Mouse (Mus musculus) gastrocnemius, adult 18-20 months (tissue): ENCODE data around the gene Tvp23a. TPM values are rescaled to one million over a fixed set of nuclear protein-coding genes. Genes with fewer than 3 reads are reported as not detected.

Experiments
- DNase-seq: peaks from one replicate; pipeline ENCODE4 v3.0.0; 2021; ENCODE audit warnings: low spot score
- total RNA-seq, 2 experiments: library from RNA; stranded (reverse); gene quantifications; 2 replicates each; pipeline ENCODE4 v1.2.3; 2021

Tvp23a gene
- total RNA-seq, 2 experiments from 2014 or later = 0.16 to 0.21 TPM

DNA sequence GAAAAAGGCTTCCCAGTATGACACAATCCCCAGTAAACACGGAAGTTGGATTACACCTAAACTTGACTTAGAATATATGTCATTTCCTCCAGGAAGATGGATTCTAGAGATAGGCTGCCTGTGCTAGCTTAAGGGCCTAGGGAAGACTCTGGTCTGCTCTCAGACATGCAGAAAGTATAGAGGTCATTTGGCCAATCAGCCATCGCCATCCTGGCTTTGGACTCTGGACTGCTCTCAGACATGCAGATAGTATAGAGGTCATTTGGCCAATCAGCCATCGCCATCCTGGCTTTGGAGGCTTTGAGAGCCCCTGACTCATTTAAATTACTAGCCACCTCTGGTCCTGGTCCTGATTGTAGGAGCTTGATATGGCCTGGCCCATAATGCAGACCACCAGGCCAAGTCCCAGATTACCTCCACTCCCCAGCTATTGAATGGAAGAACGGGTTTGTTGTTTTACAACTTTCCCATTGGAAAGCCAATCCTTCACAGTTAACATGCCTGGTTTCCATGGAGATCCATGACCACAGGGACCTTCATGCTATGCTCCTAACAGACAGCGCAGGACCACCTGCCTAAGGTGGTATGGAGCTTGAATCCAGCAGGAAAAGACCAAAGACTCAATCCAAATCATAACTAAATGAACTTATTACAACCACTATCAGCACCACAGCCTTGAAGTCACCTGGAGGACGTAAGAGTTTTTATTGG lies 6.9 kb upstream of the Tvp23a start:
- no peak for DNase-seq

DNA sequence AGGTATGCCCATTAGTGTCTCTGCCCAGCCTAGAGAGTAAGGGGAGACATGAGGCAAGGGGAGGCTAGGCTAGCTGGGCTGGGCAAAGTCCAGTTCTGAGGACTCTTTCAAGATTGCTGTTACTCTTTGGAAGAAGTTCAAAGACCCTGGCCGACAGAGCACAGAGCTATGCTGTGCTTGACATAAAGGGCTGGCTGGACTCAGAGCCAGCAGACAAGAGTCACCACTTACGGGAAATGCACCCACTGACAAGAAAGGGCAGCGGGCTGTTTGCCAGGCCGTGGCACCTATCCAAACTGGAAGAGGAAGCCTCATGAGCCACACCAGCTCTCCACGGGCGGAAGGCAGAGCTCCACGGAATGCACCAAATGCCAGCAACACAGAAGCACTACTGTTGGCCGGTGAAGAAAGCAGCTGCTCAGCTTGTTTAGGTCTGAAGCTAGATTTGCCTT lies 5.3 kb upstream of the Tvp23a start:
- peak; percentile 47 for DNase-seq

DNA sequence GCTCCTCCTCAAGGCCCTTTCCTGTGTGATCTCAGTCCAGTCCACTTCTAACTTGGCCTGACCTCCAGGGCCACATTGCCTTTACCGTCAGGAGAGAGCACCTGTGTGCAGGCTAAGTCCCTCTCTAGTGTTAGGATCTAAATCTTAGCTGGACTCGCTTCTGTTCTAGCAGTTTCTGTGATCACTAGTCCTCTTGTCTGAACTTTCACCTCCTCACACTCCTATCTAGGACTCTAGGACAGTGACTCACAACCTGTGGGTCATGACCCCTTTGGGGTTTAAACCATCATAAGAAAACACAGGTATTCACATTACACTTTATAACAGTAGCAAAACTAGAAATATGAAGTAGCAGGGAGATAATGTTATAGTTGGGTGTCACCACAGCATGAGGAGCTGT lies 4.7 kb upstream of the Tvp23a start:
- DNase-seq = no peak

DNA sequence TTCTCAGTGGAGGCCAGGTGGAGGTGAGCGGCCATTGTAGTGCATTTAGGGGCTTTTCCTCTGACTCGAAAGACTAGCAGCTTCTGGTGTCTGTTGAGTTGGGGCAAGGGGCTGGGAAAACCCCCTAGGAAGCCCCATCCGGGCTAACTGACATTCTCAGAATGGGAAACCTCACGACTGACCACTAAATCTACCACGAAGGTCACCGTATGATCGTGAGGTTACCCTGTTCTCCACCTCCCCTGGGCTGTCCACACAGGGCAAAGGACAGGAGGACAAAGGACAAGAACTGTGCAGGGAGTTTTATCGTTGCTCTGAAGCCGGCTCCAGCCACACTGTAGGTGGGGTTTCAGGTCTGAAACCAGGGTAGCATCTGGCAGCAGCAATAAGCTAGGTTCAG lies 1.8 kb upstream of the Tvp23a start:
- DNase-seq = no peak

DNA sequence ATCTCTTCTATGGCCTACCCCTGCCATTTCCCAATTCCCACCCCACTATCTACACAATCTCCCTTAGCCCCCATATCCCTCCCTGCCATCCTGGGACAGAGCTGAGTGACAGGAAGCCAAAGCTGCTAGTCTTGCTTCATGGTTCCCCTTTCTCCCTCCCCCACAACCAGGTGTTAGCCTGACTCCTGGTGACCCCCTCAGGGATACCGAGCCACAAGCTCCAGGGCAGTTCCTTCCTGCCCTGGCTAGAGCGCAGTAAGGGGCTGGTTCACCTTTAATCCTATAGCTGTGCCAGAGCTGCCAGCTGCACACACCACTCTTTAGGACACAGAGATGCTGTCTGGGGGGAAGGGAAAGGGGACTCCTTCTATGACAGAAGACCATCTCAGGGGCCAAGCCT lies 619 bp upstream of the Tvp23a start:
- no peak for DNase-seq

DNA sequence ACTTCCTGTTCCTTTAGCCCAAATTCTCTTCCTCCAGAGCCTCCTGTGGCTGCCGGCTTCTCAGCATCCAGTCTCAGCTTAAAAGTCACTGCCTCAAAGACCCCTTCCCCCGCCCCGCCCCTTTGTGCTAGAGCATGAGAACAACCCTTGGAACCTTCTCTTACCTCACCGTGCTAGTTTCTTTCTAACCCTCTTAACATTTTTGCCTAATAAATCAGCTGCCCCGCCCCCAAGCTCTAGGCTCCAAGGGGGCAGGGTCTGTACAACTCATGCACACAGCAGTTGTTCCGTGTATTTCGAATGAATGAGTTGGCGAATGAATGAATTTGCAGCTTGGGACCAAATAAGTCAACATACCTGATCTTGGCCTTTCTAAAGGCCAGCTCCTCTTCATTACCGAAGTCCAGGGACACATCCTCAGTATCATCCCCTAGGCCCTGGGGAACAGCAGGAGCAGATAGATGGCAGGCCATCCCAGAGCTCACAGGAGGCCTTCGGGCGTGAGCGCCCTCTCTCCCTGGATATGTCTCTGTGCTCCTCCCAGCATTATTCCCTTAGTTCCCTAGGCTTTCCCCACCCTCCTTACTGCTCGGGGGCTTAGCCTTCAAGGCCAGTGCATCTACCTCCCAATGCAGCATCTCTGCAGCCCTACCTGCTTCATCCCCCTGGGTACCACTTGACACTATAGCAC lies 444 bp downstream of the Tvp23a start:
- DNase-seq = no peak

DNA sequence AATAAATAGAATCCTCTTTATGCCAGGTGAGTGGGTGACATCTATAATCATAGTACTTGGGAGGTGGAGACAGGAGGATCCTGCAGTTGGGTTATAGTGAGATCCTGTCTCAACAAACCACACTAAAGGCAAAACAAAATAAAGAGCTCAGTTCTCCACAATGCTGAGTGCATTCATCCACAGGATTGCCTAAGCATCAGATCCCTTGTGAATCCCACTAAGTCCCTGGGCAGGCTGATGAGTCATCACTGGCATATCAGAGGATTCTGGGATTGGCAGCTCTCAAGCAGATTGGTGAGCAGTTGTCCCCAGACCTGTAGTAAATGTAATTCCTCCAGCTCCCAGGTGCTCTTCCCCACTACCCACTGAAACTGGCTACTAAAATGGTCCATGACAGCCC lies 3.4 kb downstream of the Tvp23a start:
- DNase-seq = no peak

DNA sequence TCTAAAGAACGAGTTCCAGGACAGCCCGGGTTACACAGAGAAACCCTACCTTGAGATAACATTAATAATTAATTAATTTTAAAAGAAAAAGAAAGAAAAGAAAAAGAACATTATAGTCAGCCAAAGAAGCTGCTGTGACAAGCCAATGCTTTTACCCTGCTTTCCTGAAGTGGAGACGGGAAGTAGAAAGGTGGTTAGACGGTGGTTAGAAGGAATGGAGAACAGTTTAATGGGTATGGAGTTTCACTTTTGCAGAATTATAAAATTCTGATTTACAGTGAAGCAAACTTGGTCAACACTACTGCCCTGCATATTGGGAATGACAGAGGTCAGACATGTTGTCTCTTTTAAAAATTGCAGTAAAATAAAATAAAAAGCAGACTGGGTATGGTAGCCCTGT lies 5.4 kb downstream of the Tvp23a start:
- no peak for DNase-seq

DNA sequence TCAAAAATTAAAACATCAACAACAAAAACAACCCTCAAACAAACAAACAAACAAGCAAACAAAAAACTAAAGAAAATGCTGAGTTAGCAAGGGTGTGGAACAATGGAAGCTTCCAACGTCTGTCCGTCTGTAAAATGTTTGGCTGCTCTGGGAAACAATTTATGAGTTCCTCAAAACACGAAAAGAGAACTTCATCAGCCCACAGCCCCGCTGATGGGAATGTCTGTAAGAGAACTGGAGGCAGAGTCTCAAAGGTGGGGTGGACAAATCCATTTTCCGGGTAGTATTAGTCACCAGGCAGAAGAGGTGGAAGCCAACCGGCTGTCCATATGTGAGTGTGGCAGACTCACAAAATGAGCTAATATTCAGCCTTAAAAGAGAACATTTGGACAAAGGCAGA lies 5.8 kb downstream of the Tvp23a start:
- DNase-seq = no peak

DNA sequence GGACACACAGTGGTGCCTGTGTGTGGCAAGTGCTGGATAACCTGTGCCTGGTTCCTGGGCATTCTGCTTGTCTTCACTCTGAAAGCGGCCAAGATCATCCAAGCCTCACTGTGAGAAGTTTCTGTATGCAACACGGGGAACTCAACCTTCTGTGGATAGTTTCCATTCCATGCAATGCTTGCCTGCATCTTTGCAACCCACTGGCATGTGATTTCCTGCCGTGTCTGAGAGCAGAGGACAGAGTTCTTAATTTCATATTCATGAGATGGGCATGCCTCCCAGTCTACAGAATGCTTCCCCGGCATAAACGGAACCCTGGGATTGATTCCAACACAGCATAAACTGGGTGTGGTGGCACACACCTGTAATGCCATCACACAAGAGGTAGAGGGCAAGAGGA lies 9.1 kb downstream of the Tvp23a start:
- DNase-seq = no peak

DNA sequence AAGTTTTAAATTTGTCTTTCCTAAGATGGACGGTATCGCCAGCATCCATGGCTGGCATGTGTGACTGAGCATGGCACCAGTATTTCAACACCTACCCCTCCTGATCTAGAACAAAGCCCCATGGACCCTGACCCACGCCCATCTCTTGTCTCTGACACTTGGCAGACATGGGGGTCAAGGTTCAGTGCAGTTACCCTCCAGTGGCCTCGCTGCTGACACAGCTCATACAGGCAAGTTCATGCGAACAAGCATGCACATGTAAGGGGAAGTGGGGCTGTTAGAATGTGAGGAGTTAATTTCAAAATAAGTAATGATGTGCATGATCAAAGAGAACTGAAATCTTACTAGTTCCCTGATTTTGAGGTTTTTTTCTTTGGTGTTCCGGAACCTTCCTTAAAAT lies 11.0 kb downstream of the Tvp23a start:
- no peak for DNase-seq

DNA sequence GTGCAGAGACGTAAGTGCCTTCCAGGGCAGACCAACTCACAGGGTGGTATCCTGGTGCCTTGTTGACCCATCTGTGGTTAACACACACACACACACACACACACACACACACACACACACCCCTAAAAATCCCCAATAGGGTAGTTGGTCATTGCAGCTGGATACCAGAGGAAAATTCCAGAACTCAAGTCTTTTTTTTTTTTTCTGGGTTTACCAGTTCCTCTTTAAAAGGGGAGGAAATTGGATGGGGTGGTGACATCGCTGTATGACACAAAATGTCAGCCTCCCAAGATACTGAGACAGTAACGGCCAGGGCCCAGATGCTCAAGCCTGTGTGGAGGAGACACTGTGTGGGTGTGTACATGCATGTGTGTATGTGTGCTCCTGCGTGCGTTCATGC lies 13.8 kb downstream of the Tvp23a start:
- no peak for DNase-seq

DNA sequence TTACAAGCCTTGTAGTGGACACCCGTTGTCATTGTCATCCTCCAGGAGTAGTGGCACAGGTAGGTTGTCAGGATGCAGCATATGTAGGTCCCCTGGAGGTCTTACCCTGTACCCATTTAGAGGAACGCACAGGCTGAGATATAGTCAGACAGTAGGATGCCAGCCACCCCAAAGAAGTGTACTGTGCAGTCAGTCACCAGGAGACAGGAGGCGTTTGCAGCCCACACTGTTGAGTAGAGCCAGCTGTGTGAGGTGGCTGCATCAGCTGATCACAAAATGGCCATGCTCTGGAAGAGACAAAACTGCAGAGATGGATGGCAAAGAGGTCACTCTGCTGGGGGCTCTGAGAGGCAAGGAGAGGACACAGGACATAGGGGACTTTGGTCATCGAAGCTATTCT lies 14.8 kb downstream of the Tvp23a start:
- DNase-seq = no peak

DNA sequence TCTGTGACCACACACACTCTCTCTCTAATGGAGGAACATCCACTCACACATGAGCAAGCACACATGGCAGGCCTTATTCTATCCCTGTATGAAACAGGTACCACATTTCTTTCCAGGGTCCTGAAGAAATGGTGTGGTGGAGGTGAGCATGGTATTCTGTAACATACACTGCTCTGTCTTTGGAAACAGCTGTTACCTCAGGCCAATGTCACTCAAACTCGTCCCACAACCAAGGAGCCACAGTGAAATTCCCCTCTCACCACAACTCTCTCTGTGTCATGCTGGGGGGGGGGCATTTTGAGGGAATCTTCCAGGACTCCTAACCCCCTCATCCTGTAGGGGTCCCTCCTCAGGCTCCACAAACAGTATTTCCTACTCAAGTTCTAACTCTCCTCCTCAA lies 15.3 kb downstream of the Tvp23a start:
- no peak for DNase-seq

DNA sequence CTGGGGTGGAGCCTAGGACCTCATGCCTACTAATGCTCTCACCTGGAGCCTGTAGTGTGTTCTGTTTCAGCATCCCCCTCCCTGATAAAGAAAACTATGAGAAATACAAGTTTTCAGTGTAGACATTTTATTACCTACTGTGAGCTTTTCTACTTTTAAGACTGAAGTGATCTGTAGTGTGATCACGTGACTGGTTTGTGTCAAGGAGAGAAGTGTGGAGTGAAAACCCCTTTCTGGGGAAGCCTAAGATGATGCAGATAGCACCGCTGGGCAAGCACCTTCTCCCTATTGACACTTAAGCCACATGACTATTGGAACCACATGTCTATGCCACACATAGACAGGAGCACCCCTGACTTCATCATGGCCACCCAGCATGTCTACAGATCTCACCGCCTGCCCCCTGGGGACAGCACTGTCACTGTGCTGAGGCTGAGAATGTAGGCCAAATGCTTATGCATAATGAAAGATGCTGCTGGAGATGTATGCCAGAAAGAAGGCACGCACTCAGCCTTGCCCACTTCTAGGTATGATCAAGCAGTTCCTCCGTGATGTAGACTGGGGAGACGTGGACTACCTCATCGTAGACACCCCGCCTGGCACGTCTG lies 26.6 kb downstream of the Tvp23a start:
- DNase-seq = no peak

DNA sequence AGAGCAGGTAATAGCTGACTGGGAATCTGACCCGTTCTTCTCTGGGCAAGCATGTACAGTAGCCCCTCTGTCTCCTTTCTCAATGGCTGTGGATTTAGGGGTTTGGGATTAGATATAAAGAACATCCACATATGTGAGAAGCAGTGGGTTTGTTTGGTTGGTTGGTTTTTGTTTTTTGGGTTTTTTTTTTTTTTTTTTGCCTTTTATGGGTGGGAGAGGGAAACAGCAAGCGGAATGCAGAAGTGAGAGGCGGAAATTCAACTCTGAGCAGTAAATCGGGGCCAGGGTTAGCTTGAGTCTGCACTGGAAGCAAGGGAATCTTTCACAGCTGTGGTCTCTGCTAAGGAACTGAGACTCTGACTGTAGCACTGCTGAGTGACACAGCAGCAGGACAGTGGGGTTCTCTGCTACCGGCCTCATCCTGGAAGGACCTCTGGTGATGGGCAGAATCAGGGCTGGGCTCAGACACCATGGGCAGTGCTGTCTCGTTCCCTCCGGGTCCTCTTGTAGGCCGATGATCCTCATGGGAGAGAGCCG lies 29.4 kb downstream of the Tvp23a start:
- DNase-seq = no peak

DNA sequence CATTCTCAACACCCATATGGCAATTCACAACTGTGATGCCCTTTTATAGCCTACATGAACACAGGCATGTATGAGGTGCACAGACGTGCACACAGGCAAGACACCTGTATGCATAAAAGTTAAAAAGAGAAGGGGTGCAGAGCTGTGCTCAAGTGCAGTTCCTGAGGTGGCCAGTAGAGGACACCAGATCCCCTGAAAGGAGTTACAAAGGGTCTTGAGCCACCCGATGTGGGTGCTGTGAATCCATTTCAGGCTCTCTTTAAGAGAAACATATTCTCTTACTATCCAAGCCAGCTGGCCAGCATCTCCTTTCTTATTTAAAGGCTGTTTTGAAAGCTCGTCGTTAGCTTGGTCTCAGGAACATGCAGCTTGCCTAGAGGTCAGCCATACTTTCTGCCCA lies 30.3 kb downstream of the Tvp23a start:
- DNase-seq = no peak

DNA sequence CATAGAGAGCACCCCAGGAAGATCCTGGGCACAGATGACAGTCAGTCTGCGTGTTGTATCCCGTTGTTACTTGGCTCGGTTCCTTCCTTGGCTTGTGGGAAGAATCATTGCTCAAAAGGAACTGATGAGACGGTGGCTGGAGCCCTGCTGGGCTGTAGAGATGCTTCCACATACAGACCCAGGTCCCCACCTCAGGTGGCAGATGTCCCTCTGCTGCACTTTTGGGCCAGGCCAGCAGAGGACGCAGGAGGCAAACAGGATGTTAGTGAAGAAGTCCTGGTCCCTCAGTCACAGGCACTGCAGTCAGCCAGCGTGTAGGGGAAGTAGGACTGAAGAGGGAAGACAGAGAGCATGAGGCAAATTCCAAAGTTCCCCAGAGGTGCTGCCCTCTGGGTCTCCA lies 31.2 kb downstream of the Tvp23a start:
- DNase-seq = peak; percentile 26

DNA sequence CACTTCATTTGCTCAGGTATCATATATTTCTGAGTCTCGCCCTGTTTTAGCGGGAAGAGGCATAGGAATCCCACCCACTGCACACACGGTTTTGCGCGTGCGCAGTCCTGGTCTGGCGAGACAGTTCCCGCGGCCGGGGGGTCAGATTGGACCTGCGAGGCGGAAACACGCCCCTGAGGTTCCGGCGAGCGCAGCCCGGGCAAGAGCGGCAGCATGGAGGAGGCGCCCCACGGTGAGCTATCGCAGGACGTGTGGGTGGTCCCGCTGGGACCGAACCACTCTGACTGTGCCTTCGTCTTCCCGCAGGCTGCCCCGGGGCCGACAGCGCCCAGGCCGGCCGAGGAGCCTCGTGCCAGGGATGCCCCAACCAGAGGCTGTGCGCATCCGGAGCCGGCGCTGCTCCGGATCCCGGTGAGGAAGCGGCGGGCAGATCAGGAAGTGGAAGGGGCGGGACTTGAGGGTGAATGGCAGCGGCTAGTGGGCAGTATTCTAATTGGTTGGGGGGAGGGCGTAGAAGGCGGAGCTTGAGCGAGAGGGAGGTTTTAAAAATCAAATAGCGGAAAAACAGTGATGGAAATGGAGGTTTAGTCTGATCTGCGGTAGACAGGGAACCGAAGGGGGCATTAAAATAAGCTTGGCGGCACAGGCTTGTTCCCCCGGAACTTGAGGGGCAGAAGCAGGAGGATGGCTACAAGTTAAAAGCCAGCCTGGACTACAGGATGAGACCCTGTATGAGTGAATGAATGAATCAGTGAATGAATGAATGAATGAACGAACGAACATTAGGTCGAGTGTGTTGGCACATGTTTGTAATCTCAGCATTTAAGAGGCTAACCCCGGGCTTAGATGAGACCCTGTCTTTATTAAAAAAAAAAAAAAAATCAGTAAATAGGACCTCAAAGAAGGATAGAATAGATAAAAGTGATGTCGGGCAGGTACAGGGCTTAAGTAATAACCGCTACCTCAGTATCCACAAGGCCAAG lies 35.1 kb downstream of the Tvp23a start, which contains the start of gene Nubp1:
Gene Nubp1, plus strand, starts transcription at position 185 of the 983 bp plus-strand sequence.
- peak; percentile 93 for DNase-seq

DNA sequence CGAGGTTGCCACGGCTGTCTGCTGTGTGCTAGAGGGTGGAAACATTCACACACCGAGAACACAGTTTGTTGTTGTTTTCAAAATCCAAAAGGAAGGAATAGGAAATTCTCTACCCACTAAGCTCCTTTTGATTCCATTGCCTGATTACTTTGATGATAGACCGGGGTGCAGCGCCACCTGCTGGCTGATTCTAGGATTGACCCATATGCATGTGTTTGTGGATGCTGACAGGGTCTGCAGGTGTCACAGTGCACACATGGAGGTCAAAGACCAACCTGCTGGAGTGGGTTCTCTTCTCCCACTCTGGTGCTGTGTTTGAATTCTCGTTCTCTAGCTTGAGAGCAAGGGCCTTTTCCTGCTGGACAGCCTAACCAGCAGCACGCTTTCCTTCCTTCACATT lies 48.0 kb downstream of the Tvp23a start:
- DNase-seq = peak; percentile 78

DNA sequence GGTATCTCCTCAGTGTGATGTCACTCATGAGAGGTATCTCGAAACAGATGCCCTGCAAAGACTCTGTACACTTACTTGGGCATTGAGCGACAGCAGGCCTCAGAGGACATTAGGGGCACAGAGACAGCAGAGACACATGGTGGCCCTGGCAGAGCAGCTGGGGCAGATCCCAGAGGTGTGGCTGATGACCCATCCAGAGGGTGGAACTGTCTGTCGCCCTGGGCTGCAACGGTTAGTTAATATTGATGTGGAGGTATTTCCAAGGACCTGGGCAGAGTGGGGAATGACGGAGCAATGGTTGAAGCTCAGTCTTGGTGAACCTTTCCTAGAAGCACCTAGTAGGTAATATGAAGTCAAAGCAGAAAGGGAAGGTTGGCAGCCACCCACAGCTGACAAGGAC lies 48.4 kb downstream of the Tvp23a start:
- DNase-seq = no peak
